ENCODE assay signal across 8 mouse cellular contexts in the genomic region with DNA sequence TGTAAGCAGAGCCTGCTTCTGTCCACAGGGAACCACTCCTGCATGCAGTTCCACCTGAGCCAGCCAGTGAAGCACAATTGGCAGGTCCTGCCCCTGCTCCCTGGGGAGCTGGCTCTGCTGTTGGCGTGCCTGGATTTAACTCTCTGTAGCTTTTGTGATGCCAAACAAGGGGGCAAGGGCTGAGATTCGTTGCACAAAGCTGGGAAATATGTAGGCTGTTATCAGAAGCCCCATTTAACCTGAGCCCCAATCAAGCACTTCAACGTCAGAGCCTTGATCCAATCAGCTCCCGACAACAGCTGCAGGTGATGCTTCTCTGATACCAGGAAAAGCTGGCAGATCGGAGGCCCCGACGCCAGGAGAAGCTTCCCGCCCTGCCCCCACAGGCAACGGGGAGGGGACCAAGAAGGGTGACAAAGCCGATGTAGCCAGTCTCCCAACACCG. TPM values are rescaled to one million over a fixed set of nuclear protein-coding genes. Genes with fewer than 3 reads are reported as not detected.
DNase-seq lines count a peak whose midpoint lies in the region; ATAC-seq lines count a peak whose summit lies in the region.

No protein-coding gene starts in this region.

- H3K4me2 ChIP-seq in embryonic facial prominence, embryonic 12.5 days (replicated peaks): peak overlapping the region; percentile 8; the same call in 1 of the 2 replicates
- peak overlapping the region; percentile 4; the same call in 1 of the 2 replicates for H3K4me2 ChIP-seq in intestine, embryonic 16.5 days (ENCODE audit: low read depth, low read length)
- peak overlapping the region; percentile 65 for H3K4me2 ChIP-seq in neural tube, embryonic 11.5 days (ENCODE audit: low read depth)

- 1% methylated on average over 11 of the region's 11 CpGs for WGBS in embryonic facial prominence, embryonic 12.5 days
- WGBS in intestine, embryonic 16.5 days: 2% methylated on average over 11 of the region's 11 CpGs
- 3% methylated on average over 11 of the region's 11 CpGs for WGBS in neural tube, embryonic 11.5 days

- no peak overlapping the region for H3K9ac ChIP-seq in embryonic facial prominence, embryonic 12.5 days
- H3K9ac ChIP-seq in intestine, embryonic 16.5 days (ENCODE audit: low read depth, low read length): no peak overlapping the region
- H3K9ac ChIP-seq in neural tube, embryonic 11.5 days (ENCODE audit: low read length): peak overlapping the region; percentile 41

- no peak overlapping the region for H3K4me3 ChIP-seq in embryonic facial prominence, embryonic 12.5 days
- H3K4me3 ChIP-seq in intestine, embryonic 16.5 days (ENCODE audit: low read length): no peak overlapping the region
- H3K4me3 ChIP-seq in neural tube, embryonic 11.5 days (ENCODE audit: low read depth, low read length): peak overlapping the region; percentile 65; the same call in 1 of the 2 replicates

- DNase-seq in adrenal gland, postnatal 10 days: peak; percentile 12
- no peak for DNase-seq in adrenal gland, adult 18-20 months (ENCODE audit: low spot score in 2 of 2)
- DNase-seq in neural tube, embryonic 11.5 days (ENCODE audit: low spot score): peak; percentile 52
- DNase-seq in c-Kit-positive CD71-positive TER-119-positive erythroid progenitor cells, embryonic 14.5 days (ENCODE audit: low spot score): no peak
- no peak for DNase-seq in kidney, postnatal 10 days
- no peak for DNase-seq in spleen, postnatal 14 days (ENCODE audit: low spot score in 2 of 2)

- no peak for ATAC-seq in embryonic facial prominence, embryonic 12.5 days (ENCODE audit: insufficient number of reproducible peaks, insufficient read depth, low FRiP score, low TSS enrichment)
- ATAC-seq in intestine, embryonic 16.5 days: no peak
- peak; percentile 46; the same call in 1 of the 2 replicates for ATAC-seq in neural tube, embryonic 11.5 days (ENCODE audit: insufficient read depth, low FRiP score, low TSS enrichment)

- H3K27me3 ChIP-seq in embryonic facial prominence, embryonic 12.5 days: peaks cover 50% of the 10 kb centered on the region
- H3K27me3 ChIP-seq in intestine, embryonic 16.5 days (replicated peaks; ENCODE audit: control insufficient read depth, insufficient read depth, low read length): peaks cover 32% of the 10 kb centered on the region
- peaks cover 9% of the 10 kb centered on the region; the same call in 1 of the 2 replicates for H3K27me3 ChIP-seq in neural tube, embryonic 11.5 days (ENCODE audit: control insufficient read depth, insufficient read depth, low read length)

- H3K4me1 ChIP-seq in embryonic facial prominence, embryonic 12.5 days: peaks cover 7% of the 10 kb centered on the region; the same call in 1 of the 2 replicates
- peaks cover 4% of the 10 kb centered on the region; the same call in 1 of the 2 replicates for H3K4me1 ChIP-seq in intestine, embryonic 16.5 days (ENCODE audit: control insufficient read depth, insufficient read depth, low read length)
- peaks cover 16% of the 10 kb centered on the region for H3K4me1 ChIP-seq in neural tube, embryonic 11.5 days (ENCODE audit: control insufficient read depth, insufficient read depth, low read length)

- no peak overlapping the region for H3K27ac ChIP-seq in embryonic facial prominence, embryonic 12.5 days
- H3K27ac ChIP-seq in intestine, embryonic 16.5 days (ENCODE audit: low read length): no peak overlapping the region
- H3K27ac ChIP-seq in neural tube, embryonic 11.5 days (ENCODE audit: low read depth, low read length): peak overlapping the region; percentile 15; the same call in 1 of the 2 replicates

- no peaks in the 10 kb centered on the region for H3K9me3 ChIP-seq in embryonic facial prominence, embryonic 12.5 days
- no peaks in the 10 kb centered on the region for H3K9me3 ChIP-seq in intestine, embryonic 16.5 days (ENCODE audit: control insufficient read depth, low read length)
- no peaks in the 10 kb centered on the region for H3K9me3 ChIP-seq in neural tube, embryonic 11.5 days (ENCODE audit: control insufficient read depth, low read length)

- no peaks in the 10 kb centered on the region for H3K36me3 ChIP-seq in embryonic facial prominence, embryonic 12.5 days
- no peaks in the 10 kb centered on the region for H3K36me3 ChIP-seq in intestine, embryonic 16.5 days (ENCODE audit: control insufficient read depth, insufficient read depth, low read length)
- H3K36me3 ChIP-seq in neural tube, embryonic 11.5 days (ENCODE audit: control insufficient read depth, insufficient read depth, low read length): no peaks in the 10 kb centered on the region

RNA-seq across cellular contexts. Expression of gene Nfasc, which starts 2.5 kb away (rescaled TPM):
- total RNA-seq in adrenal gland, postnatal 10 days (2021): 1 to 10 TPM; 4.0 to 7.2 TPM
- total RNA-seq in adrenal gland, adult 18-20 months (2021): 1 to 10 TPM; 3.4 to 5.2 TPM
- polyA plus RNA-seq in embryonic facial prominence, embryonic 12.5 days (2016; fragmentation: Nextera tagmentation; extraction: Ambion mirVana): 3.5 and 5.4 TPM in 2 replicates
- polyA plus RNA-seq in intestine, embryonic 16.5 days (2015; fragmentation: Nextera tagmentation; extraction: Ambion mirVana): 2.0 and 2.3 TPM in 2 replicates
- polyA plus RNA-seq in neural tube, embryonic 11.5 days (2014; fragmentation: Nextera tagmentation; extraction: Ambion mirVana): 25.5 and 28.9 TPM in 2 replicates

Comparison
In these comparisons a context has a peak if more than half of its experiments do, and no peak if none do; other contexts are left out.
1. DNase-seq: peak in adrenal gland, postnatal 10 days (single experiment) and neural tube, embryonic 11.5 days (single experiment); none in adrenal gland, adult 18-20 months (0 of 2), c-Kit-positive CD71-positive TER-119-positive erythroid progenitor cells, embryonic 14.5 days (single experiment), kidney, postnatal 10 days (single experiment) and spleen, postnatal 14 days (0 of 2).
2. H3K4me2 ChIP-seq: peak in every context shown above with its lines; median percentile 65 in neural tube, embryonic 11.5 days; 8 in embryonic facial prominence, embryonic 12.5 days; 4 in intestine, embryonic 16.5 days.